Mouse (Mus musculus): ENCODE results near the gene Hunk.

Gene Hunk

GRCm38 (mm10) chr16:90394761-90395160, 8.9 kb downstream of the Hunk start:
- no peak for DNase-seq

GRCm38 (mm10) chr16:90395996-90396556, 10.3 kb downstream of the Hunk start:
- DNase-seq = no peak

- DNase-seq = no peak
These were observed 11.1 kb downstream of the Hunk start for GRCm38 (mm10) chr16:90396882-90397281.

GRCm38 (mm10) chr16:90400314-90400713, 14.5 kb downstream of the Hunk start:
- no peak for DNase-seq

- no peak for DNase-seq
These were observed 15.3 kb downstream of the Hunk start for GRCm38 (mm10) chr16:90400906-90401666.

GRCm38 (mm10) chr16:90402292-90402691, 16.5 kb downstream of the Hunk start:
- DNase-seq = no peak

- DNase-seq = no peak
These were observed 19.4 kb downstream of the Hunk start for GRCm38 (mm10) chr16:90405195-90405594.

- DNase-seq = no peak
These were observed 19.8 kb downstream of the Hunk start for GRCm38 (mm10) chr16:90405599-90405998.

GRCm38 (mm10) chr16:90407541-90408289, 21.9 kb downstream of the Hunk start:
- no peak for DNase-seq

- no peak for DNase-seq
These were observed 26.6 kb downstream of the Hunk start for GRCm38 (mm10) chr16:90412096-90413082.

GRCm38 (mm10) chr16:90416621-90417020, 30.8 kb downstream of the Hunk start:
- DNase-seq = no peak

GRCm38 (mm10) chr16:90418661-90419060, 32.8 kb downstream of the Hunk start:
- no peak for DNase-seq

GRCm38 (mm10) chr16:90421145-90421544, 35.3 kb downstream of the Hunk start:
- DNase-seq = no peak

- DNase-seq = no peak
These were observed 35.7 kb downstream of the Hunk start for GRCm38 (mm10) chr16:90421551-90421950.

- DNase-seq = no peak
These were observed 36.3 kb downstream of the Hunk start for GRCm38 (mm10) chr16:90422108-90422529.

GRCm38 (mm10) chr16:90423898-90424297, 38.1 kb downstream of the Hunk start:
- DNase-seq = no peak

GRCm38 (mm10) chr16:90424391-90424790, 38.6 kb downstream of the Hunk start:
- DNase-seq = no peak

GRCm38 (mm10) chr16:90426234-90426633, 40.4 kb downstream of the Hunk start:
- no peak for DNase-seq

GRCm38 (mm10) chr16:90427838-90428630, 42.2 kb downstream of the Hunk start:
- DNase-seq = no peak

- DNase-seq = no peak
These were observed 47.7 kb downstream of the Hunk start for GRCm38 (mm10) chr16:90433551-90433950.

- no peak for DNase-seq
These were observed 49.4 kb downstream of the Hunk start for GRCm38 (mm10) chr16:90435231-90435630.

- DNase-seq = no peak
These were observed 51.5 kb downstream of the Hunk start for GRCm38 (mm10) chr16:90437276-90437675.

Data from B cell, adult 2 months (primary cell).